Mouse (Mus musculus) A20 (cell line): ENCODE data around the gene Fjx1.
A peak's percentile ranks its signal among the peaks of the same experiment; 100 is the strongest.

ENCODE experiments used
- DNase-seq: peaks from one replicate; pipeline ENCODE4 v3.0.0-alpha.2; 2011; ENCODE audit warnings: low read depth, low spot score

Fjx1 gene

GRCm38 (mm10) chr2:102451671-102452549 lies at the start of gene Fjx1:
TSS of gene Fjx1 (minus strand) at chr2:102452499.
- DNase-seq: no peak

GRCm38 (mm10) chr2:102500001-102500689 lies 47.8 kb upstream of the Fjx1 start:
- no peak for DNase-seq

DNA sequence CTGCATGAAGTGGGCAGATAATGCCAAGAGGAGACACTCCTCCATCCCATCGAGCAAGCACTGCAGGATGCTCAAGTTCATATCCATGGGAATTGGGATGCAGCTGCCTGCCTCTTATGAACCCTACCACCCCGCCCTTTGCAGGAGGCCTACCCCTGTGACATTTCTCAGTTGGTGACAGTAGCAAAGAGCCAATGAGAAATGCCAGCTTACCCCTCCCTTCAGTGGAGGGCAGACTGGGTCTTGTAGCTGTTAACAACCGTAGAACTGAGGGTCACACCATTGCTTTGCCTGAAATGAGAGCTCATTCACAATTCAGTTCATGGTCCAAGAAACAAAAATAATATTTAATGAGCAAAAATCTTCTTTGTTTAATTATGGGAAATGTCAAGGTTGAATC lies 28.4 kb upstream of the Fjx1 start:
- no peak for DNase-seq

GRCm38 (mm10) chr2:102476101-102476500 lies 23.8 kb upstream of the Fjx1 start:
- no peak for DNase-seq

- DNase-seq: no peak
Measured at GRCm38 (mm10) chr2:102468645-102469044, 16.3 kb upstream of the Fjx1 start.

GRCm38 (mm10) chr2:102464342-102464732 lies 12.0 kb upstream of the Fjx1 start:
- DNase-seq: no peak

GRCm38 (mm10) chr2:102463587-102464341 lies 11.5 kb upstream of the Fjx1 start:
- no peak for DNase-seq

- no peak for DNase-seq
Measured at GRCm38 (mm10) chr2:102461491-102461890, 9.2 kb upstream of the Fjx1 start.

- no peak for DNase-seq
Measured at GRCm38 (mm10) chr2:102455126-102455525, 2.8 kb upstream of the Fjx1 start.

- DNase-seq: peak; percentile 28
Measured at GRCm38 (mm10) chr2:102453447-102453846, 1.1 kb upstream of the Fjx1 start.

DNA sequence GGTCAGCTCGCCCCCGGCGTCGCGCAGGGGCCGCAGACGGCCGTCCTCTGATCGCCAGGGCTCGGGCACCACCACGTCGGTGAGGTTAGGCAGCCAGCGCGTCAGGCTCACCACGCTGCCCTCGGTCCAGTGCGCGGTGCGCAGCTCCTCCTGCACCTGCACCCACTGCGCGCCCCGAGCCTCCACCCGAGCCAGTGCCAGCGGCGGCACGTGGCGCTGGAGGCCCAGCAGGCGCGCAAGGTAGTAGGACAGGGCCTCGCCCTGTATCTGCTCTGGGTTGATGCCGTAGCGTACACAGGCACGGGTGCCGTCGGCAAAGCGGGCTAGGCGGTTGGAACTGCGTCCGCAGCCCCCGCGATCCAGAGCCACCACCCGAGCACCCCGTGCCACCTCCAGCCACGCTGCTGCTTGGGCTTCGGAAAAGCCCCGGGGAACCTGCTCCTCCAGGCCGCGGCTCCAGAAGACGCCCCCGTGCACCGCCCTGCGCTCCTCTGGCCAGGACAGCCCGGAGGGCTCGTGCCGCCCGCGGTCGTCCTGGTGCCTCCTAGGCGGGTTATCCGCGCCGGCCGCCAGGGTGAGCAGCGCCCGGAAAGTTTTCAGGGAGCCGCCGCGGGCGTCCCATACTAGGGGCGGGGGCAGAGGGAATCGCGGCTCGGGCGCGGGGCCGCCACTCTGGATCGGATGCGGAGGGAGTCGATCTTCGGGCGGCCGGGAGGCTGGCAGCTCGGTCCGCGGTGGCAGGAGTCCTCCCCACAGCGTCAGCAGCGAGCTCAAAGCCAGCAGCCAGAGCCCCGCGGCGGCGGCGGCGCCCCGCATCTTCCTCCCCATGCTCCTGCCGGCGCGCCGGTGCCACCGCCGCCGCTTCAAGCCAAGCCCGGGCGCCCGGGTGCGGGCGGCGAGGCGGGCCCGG lies 1.3 kb downstream of the Fjx1 start:
- no peak for DNase-seq

DNA sequence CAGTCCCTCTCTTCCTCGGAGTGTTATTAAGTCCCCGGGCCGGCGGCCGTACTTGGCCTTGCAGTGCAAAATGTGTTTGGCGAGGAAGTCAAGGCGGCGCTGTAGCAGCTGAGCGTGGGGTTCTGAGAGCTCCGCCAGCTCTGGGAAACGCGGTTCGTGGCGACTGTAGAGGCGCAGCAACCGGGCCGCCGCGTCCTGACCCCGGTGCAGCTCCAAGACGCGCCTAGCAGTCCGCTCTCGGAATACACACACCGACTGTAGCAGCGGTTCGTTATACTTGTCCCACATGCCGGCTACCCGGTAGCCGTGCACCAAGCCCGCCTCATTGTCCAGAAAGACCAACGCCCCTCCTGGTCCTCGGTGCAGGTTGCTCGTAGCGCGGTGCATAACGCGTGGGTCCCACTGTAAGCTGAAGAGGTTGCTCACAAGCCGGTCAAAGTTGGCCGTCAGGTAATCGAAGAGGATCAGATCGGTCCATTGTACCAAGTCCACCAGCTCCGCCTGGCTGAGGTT lies 2.0 kb downstream of the Fjx1 start:
- no peak for DNase-seq

- DNase-seq: no peak
Measured at GRCm38 (mm10) chr2:102449630-102450247, 2.6 kb downstream of the Fjx1 start.

DNA sequence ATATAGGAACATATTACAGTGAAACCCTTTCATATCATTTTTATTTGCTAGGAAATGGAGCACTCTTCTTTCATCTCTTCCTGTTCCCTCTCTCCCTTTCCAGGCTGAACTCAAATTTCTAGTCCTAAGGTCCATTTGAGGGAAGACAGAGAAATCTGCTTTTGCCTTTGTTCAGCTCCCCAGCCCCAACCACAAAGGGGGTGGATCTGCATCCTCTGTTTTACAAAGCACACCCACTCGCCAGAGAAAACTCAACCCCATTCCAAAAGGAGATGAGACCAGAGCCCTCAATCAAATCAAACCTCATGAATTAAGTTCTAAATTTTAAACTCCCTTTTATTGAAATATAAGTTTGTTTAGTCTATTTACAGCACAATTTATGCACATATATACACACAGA lies 3.2 kb downstream of the Fjx1 start:
- DNase-seq: no peak

GRCm38 (mm10) chr2:102447831-102448230 lies 4.5 kb downstream of the Fjx1 start:
- DNase-seq: no peak

DNA sequence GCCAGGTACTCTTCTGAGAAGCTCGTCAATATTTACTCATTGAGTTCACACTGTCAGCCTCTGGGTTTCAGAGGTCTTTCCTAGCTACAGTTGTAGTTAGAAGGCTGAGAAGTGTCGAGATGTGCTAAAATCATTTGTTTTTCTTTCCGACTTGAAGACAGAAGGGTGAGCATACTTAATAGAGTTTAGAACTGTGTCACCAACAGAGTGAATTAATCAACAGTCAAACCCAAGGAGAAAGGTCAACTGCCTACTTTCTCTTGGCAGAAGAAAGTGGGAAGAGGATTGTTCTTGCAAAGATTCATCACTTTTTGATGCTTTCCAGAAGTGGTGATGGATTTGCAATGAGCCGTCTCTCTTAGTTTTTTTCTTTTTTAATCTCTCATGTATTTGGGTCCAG lies 5.4 kb downstream of the Fjx1 start:
- no peak for DNase-seq

- no peak for DNase-seq
Measured at GRCm38 (mm10) chr2:102437357-102438030, 14.8 kb downstream of the Fjx1 start.

DNA sequence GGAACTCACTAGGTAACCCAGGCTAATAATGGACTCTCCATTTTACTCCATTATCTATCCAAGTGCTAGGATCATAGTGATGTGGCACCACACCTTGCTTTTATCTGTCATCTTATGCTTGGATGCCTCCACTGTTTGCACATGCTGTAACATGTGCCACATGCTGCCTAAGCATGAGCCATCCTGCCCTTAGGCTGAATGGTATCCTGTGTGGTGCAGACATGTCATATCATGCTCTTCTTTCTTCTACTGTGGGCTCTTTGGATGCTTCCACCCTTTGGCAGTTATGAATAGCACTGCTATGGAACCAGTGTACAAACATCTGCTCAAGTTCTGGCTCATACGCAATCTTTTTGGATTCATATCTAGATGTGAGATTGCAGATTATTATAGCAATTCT lies 18.4 kb downstream of the Fjx1 start:
- no peak for DNase-seq

DNA sequence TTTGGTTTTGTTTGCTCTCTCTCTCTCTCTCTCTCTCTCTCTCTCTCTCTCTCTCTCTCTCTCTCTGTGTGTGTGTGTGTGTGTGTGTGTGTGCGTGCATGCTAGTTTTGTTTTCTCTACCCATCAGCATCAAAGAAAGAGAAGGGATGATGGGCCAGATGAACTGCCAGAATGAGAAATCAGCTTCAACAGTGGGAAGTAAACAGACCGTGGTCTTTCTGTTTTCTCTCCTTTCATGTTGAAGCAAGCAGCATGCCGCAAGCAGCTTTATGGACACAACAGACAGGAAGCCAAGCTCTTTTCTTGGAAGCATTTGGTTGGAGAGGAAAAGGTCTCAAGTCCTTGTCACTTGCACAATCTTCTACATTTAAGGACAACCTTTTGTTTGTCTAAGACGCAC lies 21.2 kb downstream of the Fjx1 start:
- DNase-seq: no peak

GRCm38 (mm10) chr2:102427974-102428373 lies 24.3 kb downstream of the Fjx1 start:
- DNase-seq: no peak
